Mouse (Mus musculus) heart, adult 2 months (tissue): ENCODE measurements around the gene Zfp57. TPM values are rescaled to one million over a fixed set of nuclear protein-coding genes. Genes with fewer than 3 reads are reported as not detected.

Source experiments
- DNase-seq, 2 experiments: peaks; one replicate each; pipeline ENCODE4 v3.0.0; 2021
- H3K27ac ChIP-seq: fragments of 200-600 bp; 2 replicates; pipeline ENCODE4 v1.8.1; 2022
- H3K27me3 ChIP-seq: fragments of 200-500 bp; 2 replicates; pipeline ENCODE4 v1.6.1; 2012; ENCODE audit warnings: mild to moderate bottlenecking, low read length, inconsistent platforms, mixed read lengths; ENCODE audit not compliant: control insufficient read depth, insufficient read depth
- H3K36me3 ChIP-seq: fragments of 200-500 bp; 2 replicates; pipeline ENCODE4 v1.6.1; 2012; ENCODE audit warnings: low read length, inconsistent platforms; ENCODE audit not compliant: control insufficient read depth, insufficient read depth
- H3K4me1 ChIP-seq: fragments of 200-500 bp; 2 replicates; pipeline ENCODE4 v1.6.1; 2011; ENCODE audit warnings: low read length; ENCODE audit not compliant: control insufficient read depth, insufficient read depth
- H3K4me3 ChIP-seq: fragments of 200-600 bp; 2 replicates; pipeline ENCODE4 v1.8.1; 2022
- H3K79me2 ChIP-seq: fragments of 200-500 bp; replicated peaks from 2 replicates; pipeline ENCODE4 v1.6.1; 2012; ENCODE audit warnings: mild to moderate bottlenecking, inconsistent platforms, low read length, moderate library complexity, mixed read lengths; ENCODE audit not compliant: control insufficient read depth, insufficient read depth
- H3K9ac ChIP-seq: fragments of 200-500 bp; 2 replicates; pipeline ENCODE4 v1.6.1; 2012; ENCODE audit warnings: low read depth, mild to moderate bottlenecking, control low read depth, inconsistent platforms, low read length, mixed read lengths
- CTCF ChIP-seq: fragments of 200-600 bp; IDR thresholded peaks from 2 replicates; pipeline ENCODE4 v1.8.1; 2022; ENCODE audit warnings: antibody characterized with exemption, mild to moderate bottlenecking, moderate library complexity
- EP300 ChIP-seq: fragments of 200-500 bp; IDR thresholded peaks from 2 replicates; pipeline ENCODE4 v1.6.1; 2011; ENCODE audit warnings: low read depth, low read length, control low read depth; ENCODE audit not compliant: insufficient read depth
- POLR2A ChIP-seq: fragments of 200-500 bp; IDR thresholded peaks from 2 replicates; pipeline ENCODE4 v1.6.1; 2011; ENCODE audit warnings: mild to moderate bottlenecking, low read depth, low read length, control low read depth; ENCODE audit not compliant: insufficient read depth
- WGBS: fragments of 180-500 bp; shearing (Covaris S2); methylation state at CpG from one replicate; pipeline ENCODE4 v1.1.7; 2018; 5-methylcytosine and 5-hydroxymethylcytosine counted together
- intact Hi-C: fragments of 180-260 bp; cut with DNase I; formaldehyde crosslinking; loops from one replicate; pipeline ENCODE4 v1.15.1; 2025
- polyA plus RNA-seq: library from polyadenylated mRNA; depleted of rRNA; stranded (reverse); fragments of >200 nt; gene quantifications from 2 replicates; pipeline ENCODE4 v1.2.3, GENCODE M21; 2012
- total RNA-seq, 2 experiments: library from RNA; stranded (reverse); gene quantifications; 2 replicates each; pipeline ENCODE4 v1.2.3; 2021

The Zfp57 gene
- total and polyA plus RNA-seq, 3 experiments, result 0.94 to 2.3 (median 1.4) TPM

DNA sequence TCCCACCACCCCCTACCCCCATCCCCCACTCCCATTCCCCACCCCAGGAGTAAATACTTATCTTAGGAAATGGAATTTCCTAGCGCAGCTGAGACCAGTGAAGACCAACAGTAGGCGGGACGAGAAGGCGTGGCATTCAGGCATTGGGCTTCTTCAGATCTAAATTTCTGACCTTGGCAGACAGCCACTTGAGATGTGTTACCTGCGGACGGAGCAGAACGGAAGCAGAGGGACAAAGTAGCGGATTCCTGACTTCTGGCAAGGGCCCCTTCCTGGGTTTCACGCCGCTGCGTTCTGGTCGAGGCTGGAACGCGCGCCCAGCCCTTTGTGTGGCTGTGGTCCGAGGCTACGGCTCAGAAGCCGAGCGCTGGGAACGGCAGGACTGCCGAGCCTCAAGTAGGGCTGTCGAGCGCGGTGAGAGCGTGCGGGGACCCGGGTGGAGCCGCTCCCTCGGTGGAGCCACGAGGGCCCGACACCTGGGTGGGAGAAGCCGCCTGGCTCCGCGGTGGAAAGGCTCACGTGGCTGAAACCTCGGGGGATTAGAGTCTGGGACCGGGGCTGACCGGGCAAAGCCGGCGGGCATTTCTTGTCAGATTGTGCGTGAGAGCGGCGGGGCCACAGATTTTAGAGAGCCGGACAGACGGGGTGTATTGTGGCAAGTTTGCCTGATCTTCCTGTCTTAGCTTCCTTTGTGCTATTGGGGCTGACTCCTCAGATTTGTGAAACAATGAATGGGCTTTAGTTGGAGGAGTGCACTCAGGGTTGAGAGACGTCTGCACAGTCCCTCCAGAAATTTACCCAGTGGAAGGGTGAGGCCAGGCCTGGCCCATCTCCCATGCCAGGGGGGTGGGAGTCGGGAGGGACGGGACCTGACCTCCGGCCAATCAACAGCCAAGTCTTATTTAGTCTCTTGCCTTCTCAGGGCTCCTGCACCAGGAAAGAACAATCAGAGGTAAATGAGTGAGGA lies 1.7 kb downstream of the Zfp57 start:
- Histone ChIP-seq H3K4me1 (no peaks in the 10 kb centered on the region), H3K27ac (peak overlapping the region; percentile 59), H3K27me3 (no peaks in the 10 kb centered on the region), H3K79me2 (no peaks in the 10 kb centered on the region), H3K36me3 (no peaks in the 10 kb centered on the region), H3K9ac (peak overlapping the region; percentile 63), H3K4me3 (peak overlapping the region; percentile 60)
- WGBS, result 1% methylated on average over 49 of the region's 49 CpGs
- peak; percentile 44 to 53 for DNase-seq
- TF ChIP-seq POLR2A (no peak), EP300 (no peak), CTCF (no peak)
- intact Hi-C loops, result no loop called here

GRCm38 (mm10) chr17:37003366-37003765 lies 2.4 kb downstream of the Zfp57 start:
- no peaks in the 10 kb centered on the region for H3K4me1 ChIP-seq
- DNase-seq, result no peak
- H3K36me3 ChIP-seq, result no peaks in the 10 kb centered on the region
- H3K27ac ChIP-seq, result no peak overlapping the region
- TF ChIP-seq EP300 (no peak), POLR2A (no peak), CTCF (no peak)
- H3K27me3 ChIP-seq, result no peaks in the 10 kb centered on the region
- no peak overlapping the region for H3K9ac ChIP-seq
- WGBS, result 27% methylated on average over 4 of the region's 4 CpGs
- peak overlapping the region; percentile 60; the same call in 1 of the 2 replicates for H3K4me3 ChIP-seq
- intact Hi-C loops, result no loop called here
- no peaks in the 10 kb centered on the region for H3K79me2 ChIP-seq

GRCm38 (mm10) chr17:37008161-37008560 lies 7.2 kb downstream of the Zfp57 start:
- H3K4me3 ChIP-seq, result no peak overlapping the region
- no peaks in the 10 kb centered on the region for H3K27me3 ChIP-seq
- TF ChIP-seq CTCF (no peak), POLR2A (no peak), EP300 (no peak)
- no peak overlapping the region for H3K9ac ChIP-seq
- intact Hi-C loops, result no loop called here
- H3K36me3 ChIP-seq, result no peaks in the 10 kb centered on the region
- H3K27ac ChIP-seq, result no peak overlapping the region
- no peaks in the 10 kb centered on the region for H3K79me2 ChIP-seq
- WGBS, result 87% methylated on average over 6 of the region's 6 CpGs
- H3K4me1 ChIP-seq, result no peaks in the 10 kb centered on the region
- DNase-seq, result no peak

DNA sequence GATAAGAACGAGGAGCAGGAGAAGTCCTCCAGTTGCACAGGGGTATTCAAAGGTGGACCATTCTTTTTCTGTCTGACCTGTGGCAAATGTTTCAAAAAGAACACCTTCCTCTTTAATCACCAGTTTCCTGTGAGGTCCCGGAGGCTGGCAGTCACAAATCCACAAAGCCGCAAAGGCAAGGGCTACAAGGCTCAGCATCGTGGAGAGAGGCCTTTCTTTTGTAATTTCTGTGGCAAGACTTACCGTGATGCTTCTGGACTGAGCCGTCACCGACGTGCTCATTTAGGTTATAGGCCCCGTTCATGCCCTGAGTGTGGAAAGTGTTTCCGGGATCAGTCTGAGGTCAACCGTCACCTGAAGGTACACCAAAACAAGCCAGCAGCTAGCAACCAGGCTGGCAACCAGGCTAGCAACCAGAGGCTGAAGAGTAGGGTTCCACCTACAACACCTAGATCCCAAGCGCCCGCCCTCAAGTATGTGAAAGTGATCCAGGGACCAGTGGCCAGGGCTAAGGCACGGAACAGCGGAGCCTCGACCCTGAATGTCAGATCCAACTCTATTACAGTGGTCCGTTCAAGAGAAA lies 8.6 kb downstream of the Zfp57 start:
- H3K9ac ChIP-seq, result no peak overlapping the region
- H3K27ac ChIP-seq, result no peak overlapping the region
- no peaks in the 10 kb centered on the region for H3K79me2 ChIP-seq
- WGBS, result 93% methylated on average over 17 of the region's 17 CpGs
- intact Hi-C loops, result no loop called here
- no peaks in the 10 kb centered on the region for H3K36me3 ChIP-seq
- H3K27me3 ChIP-seq, result no peaks in the 10 kb centered on the region
- no peaks in the 10 kb centered on the region for H3K4me1 ChIP-seq
- no peak for DNase-seq
- no peak overlapping the region for H3K4me3 ChIP-seq
- no peak for TF ChIP-seq POLR2A
- TF ChIP-seq CTCF, result no peak
- no peak for TF ChIP-seq EP300

DNA sequence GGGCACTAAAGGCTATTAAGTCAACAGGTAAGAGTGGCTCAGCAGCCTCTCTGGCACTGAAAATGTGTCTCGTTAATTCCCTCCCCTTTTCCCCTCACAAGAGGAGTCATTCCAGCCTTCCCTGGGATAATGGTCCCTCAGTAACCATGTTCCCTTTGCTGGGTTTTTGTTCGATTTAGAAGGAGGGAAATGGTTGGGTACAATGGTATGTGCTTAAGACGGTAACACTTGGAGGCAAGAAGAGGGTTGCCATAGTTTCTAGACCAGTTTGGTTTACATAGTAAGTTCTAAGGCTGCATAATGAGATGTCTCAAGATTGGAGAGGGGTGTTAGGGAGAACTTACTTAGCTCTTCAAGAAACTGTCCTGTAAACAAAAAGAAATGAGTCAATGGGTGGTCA lies 10.8 kb downstream of the Zfp57 start:
- no peak for TF ChIP-seq POLR2A
- no peak for TF ChIP-seq EP300
- TF ChIP-seq CTCF, result no peak
- H3K4me3 ChIP-seq, result no peak overlapping the region
- H3K4me1 ChIP-seq, result no peaks in the 10 kb centered on the region
- no peaks in the 10 kb centered on the region for H3K79me2 ChIP-seq
- no peaks in the 10 kb centered on the region for H3K36me3 ChIP-seq
- no peak for DNase-seq
- no peaks in the 10 kb centered on the region for H3K27me3 ChIP-seq
- H3K27ac ChIP-seq, result no peak overlapping the region
- WGBS, result 77% methylated on average over 3 of the region's 3 CpGs
- no peak overlapping the region for H3K9ac ChIP-seq
- intact Hi-C loops, result no loop called here

GRCm38 (mm10) chr17:37012141-37012540 lies 11.2 kb downstream of the Zfp57 start:
- Histone ChIP-seq H3K27ac (no peak overlapping the region), H3K9ac (no peak overlapping the region), H3K36me3 (no peaks in the 10 kb centered on the region), H3K27me3 (no peaks in the 10 kb centered on the region), H3K4me3 (no peak overlapping the region), H3K79me2 (no peaks in the 10 kb centered on the region), H3K4me1 (no peaks in the 10 kb centered on the region)
- TF ChIP-seq POLR2A, result no peak
- TF ChIP-seq EP300, result no peak
- TF ChIP-seq CTCF, result no peak
- intact Hi-C loops, result no loop called here
- DNase-seq, result no peak
- 59% methylated on average over 5 of the region's 5 CpGs for WGBS
